Comparison of ENCODE assay signal across 21 mouse cellular contexts in the genomic region with DNA sequence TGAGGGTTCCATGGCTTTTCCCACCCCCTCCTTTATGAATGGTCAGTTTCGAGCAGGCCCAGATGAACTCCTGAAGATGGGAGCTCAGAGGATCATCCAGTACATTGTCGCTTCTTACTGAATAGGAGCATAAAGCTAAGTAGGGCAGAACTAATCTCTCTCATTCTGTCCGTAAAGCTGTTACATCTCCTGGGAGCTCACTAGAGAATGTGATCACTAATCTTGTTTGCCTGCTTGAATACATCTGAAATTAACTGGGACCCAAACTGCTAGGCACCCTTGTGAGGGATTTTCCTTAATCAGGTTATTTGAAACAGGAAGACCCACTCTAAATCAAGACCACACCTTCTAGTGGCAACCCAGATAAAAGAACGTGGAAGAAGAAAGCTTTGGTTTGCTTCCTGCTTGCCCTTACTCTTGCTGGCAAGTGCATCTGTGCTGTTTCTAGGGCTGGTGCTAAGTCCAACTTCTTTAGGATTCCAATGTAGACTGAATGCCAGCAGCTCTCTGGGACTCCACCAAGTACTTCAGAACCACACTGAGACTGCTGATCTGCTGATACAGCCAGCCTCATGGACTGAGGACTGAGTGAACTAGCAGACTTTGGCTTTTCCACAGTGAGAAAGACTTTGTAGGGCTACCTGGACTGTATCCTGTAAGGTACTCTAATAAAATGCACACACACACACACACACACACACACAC. TPM values are rescaled to one million over a fixed set of nuclear protein-coding genes. Genes with fewer than 3 reads are reported as not detected.
A peak's percentile ranks its signal among the peaks of the same experiment; 100 is the strongest.
DNase-seq lines count a peak whose midpoint lies in the region; ATAC-seq and TF ChIP-seq lines count a peak whose summit lies in the region.
"Had no signal": no experiment of that assay in that cellular context is flagged by ENCODE, and none has a peak within 500 bp of the region (broad histone marks: within the 10 kb centered on the region; RNA-seq: fewer than 3 reads in every experiment).

No protein-coding gene starts in this region.

- H3K36me3 ChIP-seq in midbrain, postnatal 0 days (ENCODE audit: insufficient read depth, low read length): no peaks in the 10 kb centered on the region
- no peaks in the 10 kb centered on the region for H3K36me3 ChIP-seq in midbrain, embryonic 13.5 days
- H3K36me3 ChIP-seq: embryonic facial prominence, embryonic 15.5 days; forebrain, embryonic 10.5 days; heart, embryonic 10.5 days; hindbrain, embryonic 12.5 days had no signal

- peaks cover 5% of the 10 kb centered on the region; the same call in 1 of the 2 replicates for H3K4me1 ChIP-seq in midbrain, postnatal 0 days (ENCODE audit: insufficient read depth, low read length)
- peaks cover 7% of the 10 kb centered on the region for H3K4me1 ChIP-seq in midbrain, embryonic 13.5 days (replicated peaks)

- H3K4me3 ChIP-seq in midbrain, postnatal 0 days (ENCODE audit: low read depth, low read length): no peak overlapping the region
- H3K4me3 ChIP-seq in midbrain, embryonic 13.5 days (replicated peaks): no peak overlapping the region
- H3K4me3 ChIP-seq: embryonic facial prominence, embryonic 15.5 days; erythroblast, embryonic 14.5 days; forebrain, embryonic 10.5 days; heart, embryonic 10.5 days; hindbrain, embryonic 12.5 days had no signal

- H3K9ac ChIP-seq in midbrain, postnatal 0 days (replicated peaks; ENCODE audit: low read length, poor library complexity, severe bottlenecking): no peak overlapping the region
- no peak overlapping the region for H3K9ac ChIP-seq in midbrain, embryonic 13.5 days (replicated peaks)
- H3K9ac ChIP-seq: embryonic facial prominence, embryonic 15.5 days; hindbrain, embryonic 12.5 days had no signal

- H3K27me3 ChIP-seq in midbrain, postnatal 0 days (ENCODE audit: insufficient read depth, low read length): no peaks in the 10 kb centered on the region
- H3K27me3 ChIP-seq in midbrain, embryonic 13.5 days: no peaks in the 10 kb centered on the region
- H3K27me3 ChIP-seq: embryonic facial prominence, embryonic 15.5 days had no signal

- no peaks in the 10 kb centered on the region for H3K9me3 ChIP-seq in midbrain, postnatal 0 days (ENCODE audit: low read length)
- H3K9me3 ChIP-seq in midbrain, embryonic 13.5 days: no peaks in the 10 kb centered on the region
- H3K9me3 ChIP-seq: embryonic facial prominence, embryonic 15.5 days; forebrain, embryonic 10.5 days; heart, embryonic 10.5 days; hindbrain, embryonic 12.5 days had no signal

- no peak overlapping the region for H3K4me2 ChIP-seq in midbrain, postnatal 0 days (ENCODE audit: low read depth, low read length, poor library complexity, severe bottlenecking)
- no peak overlapping the region for H3K4me2 ChIP-seq in midbrain, embryonic 13.5 days (replicated peaks)
- H3K4me2 ChIP-seq: embryonic facial prominence, embryonic 15.5 days; hindbrain, embryonic 12.5 days had no signal

- H3K27ac ChIP-seq in midbrain, postnatal 0 days (ENCODE audit: low read depth, low read length): no peak overlapping the region
- no peak overlapping the region for H3K27ac ChIP-seq in midbrain, embryonic 13.5 days
- H3K27ac ChIP-seq: embryonic facial prominence, embryonic 15.5 days; forebrain, embryonic 10.5 days; heart, embryonic 10.5 days; hindbrain, embryonic 12.5 days had no signal

- intact Hi-C loops in gastrocnemius, postnatal 14 days (cut with DNase I; ENCODE audit: low total_unique reads): loop anchor here (10.0 kb wide), 1 partner anchor 133 kb away; the partner anchor contains the start of gene Llgl1

- peak; percentile 19 to 60 for DNase-seq in kidney, adult 8-10 months
- no peak for DNase-seq in kidney, postnatal 4 days
- peak; percentile 27 for DNase-seq in midbrain, postnatal 0 days (ENCODE audit: low spot score)
- DNase-seq in retina, postnatal 1 day: peak; percentile 85
- no peak for DNase-seq in gastrocnemius, postnatal 14 days
- DNase-seq: adrenal gland, adult 8-10 months; adrenal gland, postnatal 36 days; cerebellum, adult 11 months; cerebellum, adult 8-10 months; cerebellum, postnatal 14 days; embryo, embryonic 11 days; heart, adult 18-20 months; heart, postnatal 10 days; heart, postnatal 4 days had no signal

- no peak for ATAC-seq in midbrain, postnatal 0 days (ENCODE audit: low FRiP score)
- no peak for ATAC-seq in midbrain, embryonic 13.5 days
- ATAC-seq: forebrain, embryonic 14.5 days had no signal

- no peak for TF ChIP-seq CTCF in midbrain, postnatal 0 days (IDR thresholded peaks at IDR 0.05)

- WGBS in midbrain, postnatal 0 days: 14% methylated on average over 4 of the region's 4 CpGs
- 8% methylated on average over 4 of the region's 4 CpGs for WGBS in midbrain, embryonic 13.5 days

RNA-seq across cellular contexts. Expression of gene Dhrs7b, which starts 3.0 kb away (rescaled TPM):
- total RNA-seq in midbrain, postnatal 0 days (2014; rRNA removed): 22.3 and 24.3 TPM in 2 replicates
- polyA plus RNA-seq in midbrain, postnatal 0 days (2015; fragmentation: Nextera tagmentation; extraction: Ambion mirVana): 33.2 and 34.5 TPM in 2 replicates
- polyA plus RNA-seq in midbrain, embryonic 13.5 days (2015; fragmentation: Nextera tagmentation; extraction: Ambion mirVana): 28.2 and 28.4 TPM in 2 replicates
- 10 to 100 TPM; 16.9 to 19.9 TPM for total RNA-seq in gastrocnemius, postnatal 14 days (2021)

RNA-seq across cellular contexts. Expression of gene Shmt1, which starts 15.9 kb away (rescaled TPM):
- total RNA-seq in midbrain, postnatal 0 days (2014; rRNA removed): 5.6 and 6.5 TPM in 2 replicates
- polyA plus RNA-seq in midbrain, postnatal 0 days (2015; fragmentation: Nextera tagmentation; extraction: Ambion mirVana): 3.1 and 3.7 TPM in 2 replicates
- 15.5 and 16.2 TPM in 2 replicates for polyA plus RNA-seq in midbrain, embryonic 13.5 days (2015; fragmentation: Nextera tagmentation; extraction: Ambion mirVana)
- total RNA-seq in gastrocnemius, postnatal 14 days (2021): 10 to 100 TPM; 19.3 to 21.3 TPM
- polyA plus RNA-seq: erythroblast, embryonic 14.5 days had no signal

RNA-seq across cellular contexts. Expression of gene Smcr8, which starts 50.1 kb away (rescaled TPM):
- 14.2 and 18.1 TPM in 2 replicates for total RNA-seq in midbrain, postnatal 0 days (2014; rRNA removed)
- polyA plus RNA-seq in midbrain, postnatal 0 days (2015; fragmentation: Nextera tagmentation; extraction: Ambion mirVana): 3.6 and 4.0 TPM in 2 replicates
- polyA plus RNA-seq in midbrain, embryonic 13.5 days (2015; fragmentation: Nextera tagmentation; extraction: Ambion mirVana): 7.0 and 7.5 TPM in 2 replicates
- total RNA-seq in gastrocnemius, postnatal 14 days (2021): 10 to 100 TPM; 11.2 to 16.7 TPM

RNA-seq across cellular contexts. Expression of gene Top3a, which starts 50.2 kb away (rescaled TPM):
- total RNA-seq in midbrain, postnatal 0 days (2014; rRNA removed): 8.1 and 10.9 TPM in 2 replicates
- 3.6 and 4.1 TPM in 2 replicates for polyA plus RNA-seq in midbrain, postnatal 0 days (2015; fragmentation: Nextera tagmentation; extraction: Ambion mirVana)
- polyA plus RNA-seq in midbrain, embryonic 13.5 days (2015; fragmentation: Nextera tagmentation; extraction: Ambion mirVana): 10.6 and 11.7 TPM in 2 replicates
- 1 to 10 TPM; 3.8 to 4.5 TPM for total RNA-seq in gastrocnemius, postnatal 14 days (2021)

RNA-seq across cellular contexts. Expression of gene Tmem11, which starts 51.7 kb away (rescaled TPM):
- total RNA-seq in midbrain, postnatal 0 days (2014; rRNA removed): 47.1 and 53.4 TPM in 2 replicates
- polyA plus RNA-seq in midbrain, postnatal 0 days (2015; fragmentation: Nextera tagmentation; extraction: Ambion mirVana): 52.0 and 55.5 TPM in 2 replicates
- 55.1 and 57.4 TPM in 2 replicates for polyA plus RNA-seq in midbrain, embryonic 13.5 days (2015; fragmentation: Nextera tagmentation; extraction: Ambion mirVana)
- total RNA-seq in gastrocnemius, postnatal 14 days (2021): 10 to 100 TPM; 35.6 to 38.0 TPM

Comparison
In these comparisons a context has a peak if more than half of its experiments do, and no peak if none do; other contexts are left out.
1. DNase-seq: peak in kidney, adult 8-10 months (2 of 2), midbrain, postnatal 0 days (single experiment) and retina, postnatal 1 day (single experiment); none in kidney, postnatal 4 days (0 of 2) and gastrocnemius, postnatal 14 days (single experiment).